Mouse (Mus musculus) erythroblast, adult 5-6 weeks (primary cell): ENCODE data around the gene Ankrd33. TPM values are rescaled to one million over a fixed set of nuclear protein-coding genes. Genes with fewer than 3 reads are reported as not detected.
"Not testable (repeated sequence)": the region's sequence is repeated elsewhere in the genome, so short reads cannot be mapped to it uniquely, and the experiment has no call there.

ENCODE experiments used
- ATAC-seq: replicated peaks from 2 replicates; pipeline ENCODE4 v1.8.0; 2016; ENCODE audit warnings: moderate number of reproducible peaks, mild to moderate bottlenecking, moderate TSS enrichment, inconsistent platforms; ENCODE audit not compliant: poor library complexity, low FRiP score, severe bottlenecking
- total RNA-seq, 2 experiments: library from RNA; stranded (forward) in 1 of 2; stranded (reverse) in 1 of 2; fragments of 150-400 nt in 1 of 2; fragments of 200-764, 138-1000 nt in 1 of 2; gene quantifications; 2 replicates each; pipeline versions ENCODE4 v1.2.3 to v1.2.4; 2015 to 2017; ENCODE audit warnings: low replicate concordance in 2 of 2

Ankrd33 gene
- total RNA-seq, 2 experiments from 2014 or later, result not detected

DNA sequence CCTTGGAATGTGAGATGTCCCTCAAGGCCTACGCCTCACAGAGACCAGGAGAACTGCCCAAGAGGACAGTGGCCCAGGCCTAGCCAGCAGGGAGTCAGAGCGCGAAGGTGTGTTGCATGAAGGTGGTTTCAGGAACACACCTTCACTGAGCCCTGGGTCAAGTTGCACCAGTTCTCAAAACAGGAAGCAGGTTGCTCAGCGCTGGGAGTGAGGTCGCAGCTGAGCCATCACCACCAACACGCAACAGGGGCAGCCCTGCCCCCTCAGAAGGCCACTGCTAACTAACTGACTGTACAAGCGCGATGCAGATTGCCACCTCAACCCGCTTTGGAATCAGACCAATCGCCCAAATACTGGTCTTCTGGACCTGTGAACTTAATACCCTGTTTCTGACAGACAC lies 31.1 kb upstream of the Ankrd33 start:
- ATAC-seq, result no peak

DNA sequence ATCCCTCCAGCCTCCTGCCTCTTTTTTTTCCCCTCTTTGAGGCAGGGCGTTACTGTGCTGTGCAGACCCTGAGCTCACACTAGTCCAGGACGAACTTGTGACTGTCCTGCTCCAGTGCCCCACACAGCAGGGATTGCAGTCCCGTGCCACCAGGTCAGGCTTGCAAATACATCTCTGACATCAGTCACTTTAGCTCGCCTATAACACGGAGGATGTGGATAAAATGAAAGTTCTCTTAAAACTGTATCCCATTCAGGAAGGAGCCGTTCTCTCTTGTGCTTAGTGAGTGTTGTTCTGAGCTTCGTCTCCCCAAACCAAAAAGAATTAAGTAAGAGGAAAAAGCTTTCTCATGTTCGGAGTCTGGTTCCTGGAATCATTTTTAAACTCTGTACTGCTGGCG lies 29.1 kb upstream of the Ankrd33 start:
- no peak for ATAC-seq

DNA sequence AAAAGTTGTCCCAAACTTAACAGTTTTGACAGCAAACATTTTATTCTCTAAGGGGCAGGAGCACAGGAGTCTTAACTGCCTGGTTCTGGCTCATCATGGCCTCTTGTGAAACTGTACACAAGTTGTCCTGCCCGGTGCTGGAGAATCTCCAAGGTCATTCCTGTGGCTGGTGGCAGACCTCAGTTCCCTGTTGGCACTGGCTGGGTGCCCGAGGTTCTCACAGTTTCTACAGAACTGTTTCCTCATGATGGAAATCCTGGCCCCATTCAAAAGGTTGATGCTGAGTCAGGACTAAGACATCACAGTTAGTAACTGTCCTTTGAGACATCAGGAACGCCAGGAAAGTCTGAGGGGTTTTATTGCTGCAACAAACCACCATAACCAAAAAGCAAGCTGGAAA lies 28.6 kb upstream of the Ankrd33 start:
- ATAC-seq, result no peak

DNA sequence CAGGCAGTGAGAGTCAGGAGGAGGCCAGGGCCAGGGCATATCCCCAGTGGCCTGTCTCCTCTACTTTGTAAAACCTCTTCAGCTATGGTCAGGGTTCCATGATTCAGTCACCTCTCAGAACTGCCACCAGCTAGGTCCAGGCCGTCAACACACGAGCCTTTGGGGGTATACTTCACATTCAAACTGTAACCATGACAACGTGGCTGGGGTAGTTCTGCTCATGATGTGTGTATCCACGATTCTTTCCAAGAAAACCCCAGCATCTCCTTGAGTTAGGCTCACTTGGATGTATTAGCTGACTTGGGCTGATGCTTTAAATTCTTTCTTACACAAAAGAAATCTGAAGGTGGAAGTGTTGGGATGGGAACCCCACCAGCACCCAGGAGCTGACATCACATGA lies 27.3 kb upstream of the Ankrd33 start:
- ATAC-seq, result no peak

DNA sequence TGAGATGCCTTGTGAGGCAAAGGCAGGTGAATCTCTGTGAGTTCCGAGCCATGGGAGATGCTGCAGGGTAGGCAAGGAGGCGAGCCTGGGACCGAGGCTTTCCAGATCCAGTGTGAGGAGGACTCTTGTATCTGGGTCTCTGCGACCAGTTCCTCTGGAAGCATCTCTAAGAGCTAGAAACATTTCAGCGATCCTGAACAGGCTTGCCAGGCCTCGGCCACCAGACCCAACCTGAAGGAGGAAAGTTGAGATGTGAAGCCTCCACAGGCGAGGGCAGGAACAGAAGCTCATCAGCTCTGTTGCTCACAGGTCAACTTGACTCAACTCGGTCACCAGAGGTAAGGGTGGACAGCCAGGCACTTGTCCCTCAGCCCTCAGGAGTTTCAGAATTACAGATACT lies 24.0 kb upstream of the Ankrd33 start:
- ATAC-seq, result no peak

DNA sequence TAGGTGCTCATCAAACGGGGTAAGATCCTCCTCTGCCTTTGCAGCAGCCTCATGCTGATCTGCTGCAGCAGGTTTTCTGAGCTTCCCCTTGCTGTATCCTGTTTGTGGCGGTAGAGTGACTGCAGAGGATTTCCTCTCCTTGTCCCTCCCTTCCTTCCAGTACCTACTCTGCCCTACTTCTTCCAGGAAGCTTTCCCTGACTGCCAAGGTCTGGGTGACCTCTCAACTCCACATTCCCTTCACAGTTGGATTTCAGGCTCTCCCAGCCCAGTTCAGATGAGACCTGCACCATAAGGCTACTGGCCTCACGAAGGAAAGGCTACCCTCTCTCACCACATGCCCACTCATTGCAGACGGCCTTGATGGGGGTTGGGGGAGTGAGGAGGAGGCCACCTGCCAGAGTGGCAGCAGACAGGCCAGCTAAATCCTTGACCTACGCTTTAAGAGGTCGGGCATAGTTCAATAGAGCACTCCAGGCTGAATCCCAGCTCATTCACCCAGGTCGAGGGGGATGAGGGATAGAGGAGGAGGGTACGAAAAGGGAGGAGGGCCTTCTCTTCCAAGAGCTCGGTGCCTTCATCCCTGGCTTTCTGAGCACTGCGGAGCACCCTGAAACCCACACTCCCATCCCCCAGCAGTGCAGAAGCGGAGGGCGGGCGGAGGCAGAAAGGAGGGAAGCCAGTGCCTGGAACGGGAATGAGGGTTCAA lies 23.3 kb upstream of the Ankrd33 start:
- ATAC-seq, result no peak

DNA sequence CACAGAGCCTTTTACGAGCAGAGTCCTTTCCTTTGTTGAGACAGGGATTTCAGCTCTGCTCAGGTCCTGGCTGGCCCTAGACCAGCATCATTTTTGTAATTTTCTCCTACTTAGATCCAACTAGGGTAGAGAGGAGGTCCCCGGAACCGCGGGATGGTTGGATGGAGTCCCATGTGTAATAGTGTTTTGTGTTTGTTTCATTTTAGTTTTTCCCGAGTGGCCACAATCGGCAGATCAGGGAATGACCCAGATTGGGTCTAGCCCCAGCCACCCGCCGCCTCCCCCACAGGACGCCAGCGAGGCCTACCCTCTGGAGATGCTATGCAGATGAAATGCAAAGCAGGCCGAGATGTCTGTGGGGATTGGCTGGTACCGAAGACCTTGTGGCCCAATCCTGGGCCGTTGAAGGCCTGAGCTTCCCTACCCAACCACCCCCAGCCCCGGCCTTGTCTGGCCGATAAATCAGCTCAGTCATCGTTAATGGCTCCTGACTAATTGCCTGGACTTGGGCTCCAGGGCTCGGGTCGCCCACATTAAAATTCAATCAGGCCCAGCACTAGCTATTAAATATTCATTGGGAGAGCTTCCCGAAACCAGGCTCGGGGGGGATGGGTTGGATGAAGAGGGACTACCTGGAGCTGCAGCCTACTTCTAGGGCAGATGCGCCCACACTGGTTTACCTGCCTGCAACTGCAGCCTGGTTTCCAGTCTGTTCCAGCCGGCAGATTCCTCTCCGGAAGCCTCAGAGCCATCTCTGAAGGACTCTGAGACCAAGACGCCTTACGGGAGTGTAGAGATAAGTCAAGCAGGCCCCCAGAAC lies 22.5 kb upstream of the Ankrd33 start:
- ATAC-seq, result no peak

DNA sequence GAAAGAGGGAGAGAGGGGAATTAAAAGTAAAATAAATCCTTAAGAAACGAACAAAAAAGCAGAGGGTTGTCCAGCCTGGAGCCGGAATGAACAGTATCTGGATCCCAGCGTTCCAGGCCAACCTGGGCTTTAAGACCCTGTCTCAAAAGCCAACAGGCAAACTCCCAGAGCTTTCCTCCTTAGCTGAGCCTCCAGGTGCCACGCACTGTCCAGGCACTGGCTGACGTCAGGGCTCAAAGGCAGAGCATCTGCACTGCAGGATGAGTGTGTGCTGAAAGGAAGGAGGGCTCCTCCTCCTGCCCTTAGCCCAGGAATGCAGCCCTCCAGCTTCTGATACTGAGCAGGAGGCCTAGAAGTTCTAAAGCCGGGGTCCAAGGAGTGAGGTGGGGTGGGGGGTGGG lies 21.6 kb upstream of the Ankrd33 start:
- ATAC-seq, result no peak

DNA sequence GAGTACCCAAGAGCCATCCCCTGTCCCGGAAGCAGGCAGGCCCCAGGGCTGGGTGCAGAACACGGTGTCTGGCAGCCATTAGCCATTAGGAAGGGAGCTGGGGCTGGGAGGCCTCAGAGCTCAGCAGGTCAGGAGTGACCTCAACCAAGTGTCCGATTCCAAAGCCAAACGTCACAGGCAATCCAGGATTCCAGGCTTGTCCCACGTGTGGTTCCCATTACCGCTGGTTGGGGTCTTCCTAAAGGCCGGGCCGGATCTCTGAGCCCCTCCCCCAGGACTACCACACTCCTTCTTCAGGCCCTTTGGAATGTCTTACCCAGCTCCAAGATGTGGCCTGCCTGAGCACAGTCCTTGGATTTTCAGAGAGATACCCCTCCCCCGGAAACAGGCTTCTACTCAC lies 20.6 kb upstream of the Ankrd33 start:
- ATAC-seq, result no peak

DNA sequence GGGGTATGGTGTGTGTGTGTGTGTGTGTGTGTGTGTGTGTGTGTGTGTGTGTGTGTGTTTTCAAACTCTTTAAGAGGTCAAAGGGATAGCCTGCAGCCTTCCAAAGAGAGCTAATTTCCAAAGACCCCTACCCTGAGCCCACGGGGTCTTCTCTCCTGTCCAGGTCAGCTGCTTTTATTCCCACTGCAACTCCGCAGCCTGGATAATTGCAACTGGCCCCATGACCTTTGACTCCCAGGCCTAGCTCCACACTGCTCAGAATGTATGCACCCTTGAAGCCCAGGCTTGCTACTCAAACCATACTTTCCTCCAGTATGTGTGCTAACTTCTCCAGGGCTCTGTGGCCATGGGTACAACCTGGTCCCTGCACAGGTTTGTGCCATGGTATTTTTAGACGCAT lies 20.2 kb upstream of the Ankrd33 start:
- ATAC-seq, result no peak

DNA sequence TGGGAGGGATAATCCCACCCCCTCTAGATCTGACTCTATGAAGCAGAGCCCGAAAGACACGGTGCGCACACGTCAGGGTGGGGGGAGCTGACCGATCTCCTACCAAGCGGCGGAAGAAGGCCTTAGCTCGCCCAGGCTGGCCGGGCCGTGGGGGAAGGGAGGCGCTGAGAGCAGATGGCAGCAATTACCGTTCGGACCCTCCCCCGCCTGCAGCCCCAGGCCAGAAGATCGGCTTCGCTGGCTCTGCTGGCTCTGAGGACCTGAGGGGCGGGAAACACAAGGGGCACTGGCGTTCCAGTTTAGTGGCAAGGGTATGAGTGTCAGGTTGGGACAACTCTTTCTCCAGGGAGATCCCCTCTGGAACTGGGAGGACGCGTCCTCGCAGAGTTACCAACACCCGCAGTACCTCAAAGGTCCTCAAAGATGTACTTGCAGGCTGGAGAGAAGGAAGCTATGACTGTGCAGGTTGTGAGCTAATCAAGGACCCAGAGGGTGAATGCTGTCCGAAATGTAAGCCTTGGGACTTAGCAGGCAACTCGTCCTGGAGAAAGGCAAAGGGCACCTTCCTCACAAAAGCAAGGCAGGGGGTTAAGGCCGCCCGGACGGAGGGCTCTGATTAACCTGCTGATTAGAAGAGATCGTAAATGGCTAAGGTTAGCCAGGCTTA lies 17.4 kb upstream of the Ankrd33 start:
- ATAC-seq, result no peak

DNA sequence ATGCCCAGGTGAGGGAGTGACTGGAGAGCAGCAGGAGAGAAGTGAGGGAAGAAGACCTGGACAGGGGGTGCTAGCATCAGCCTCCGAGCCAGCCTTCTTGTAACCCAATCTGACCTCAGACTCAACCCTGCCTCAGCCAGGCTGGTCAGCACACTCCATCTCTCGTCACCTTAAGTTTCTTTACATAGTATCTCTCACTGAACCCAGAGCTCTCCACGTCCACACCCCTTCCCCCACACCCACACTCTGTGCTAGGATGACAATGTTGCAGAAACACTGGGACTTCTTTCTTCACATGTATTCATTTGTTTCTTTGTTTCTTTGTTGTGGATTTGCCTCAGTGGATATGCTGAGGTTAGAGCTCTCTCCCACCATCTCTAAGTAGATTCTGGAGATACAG lies 14.6 kb upstream of the Ankrd33 start:
- ATAC-seq, result no peak

DNA sequence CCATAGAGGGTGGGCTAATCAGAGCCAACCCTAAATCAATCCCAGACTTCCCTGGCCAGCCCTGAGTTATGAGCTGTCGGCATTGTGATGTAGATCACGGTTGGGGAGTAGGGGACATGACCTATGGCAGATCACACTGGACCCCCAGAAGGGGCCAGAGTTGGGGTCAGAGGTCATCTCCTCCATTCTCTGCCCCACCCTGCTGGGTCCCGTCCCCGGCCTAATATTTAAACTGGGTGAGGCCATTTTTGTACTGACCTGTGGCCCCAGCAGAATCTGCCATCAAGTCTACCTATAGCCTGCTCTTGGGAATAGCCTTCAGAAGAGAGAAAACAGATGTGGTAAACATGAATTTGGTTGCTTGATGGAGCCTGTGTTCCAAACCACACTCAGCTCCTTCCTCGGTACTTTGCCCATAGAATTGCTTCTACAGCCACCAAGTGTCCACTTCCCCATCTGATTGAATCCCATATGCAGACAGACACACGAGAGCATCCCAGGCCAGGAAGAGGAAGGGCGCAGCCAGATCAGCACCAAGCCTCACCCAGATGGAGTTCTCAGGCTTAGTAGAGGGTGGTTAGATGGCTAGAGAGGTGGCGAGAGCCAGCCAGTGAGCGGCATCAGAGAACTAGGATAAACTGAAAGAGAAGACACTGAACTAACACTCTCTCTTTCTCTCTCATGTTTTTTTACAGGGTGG lies 11.8 kb upstream of the Ankrd33 start:
- ATAC-seq, result no peak

DNA sequence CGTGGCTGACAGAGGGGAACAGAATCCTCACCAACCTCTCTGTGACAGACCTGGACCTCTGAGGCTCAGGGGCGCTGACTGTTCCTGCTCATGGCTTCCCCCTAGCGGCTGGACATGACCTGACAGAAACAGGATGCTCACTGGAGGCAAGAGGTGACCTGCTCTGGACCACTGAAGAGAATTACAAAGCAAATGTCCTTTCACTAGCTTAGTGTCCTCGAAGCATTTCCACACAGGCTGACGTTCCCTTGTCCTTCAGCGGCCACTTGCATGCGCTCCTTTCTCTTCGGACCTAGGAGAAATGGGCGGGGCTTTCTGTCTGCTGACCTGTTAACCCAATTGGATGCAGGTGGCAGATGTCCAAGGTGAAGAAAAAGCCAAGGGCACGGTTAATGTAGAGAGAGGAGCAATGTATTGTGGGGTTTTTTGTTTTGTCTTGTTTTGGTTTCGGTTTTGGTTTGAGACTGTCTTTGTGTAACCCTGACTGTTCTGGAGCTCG lies 10.0 kb upstream of the Ankrd33 start:
- peak; percentile 64; the same call in 1 of the 2 replicates for ATAC-seq

DNA sequence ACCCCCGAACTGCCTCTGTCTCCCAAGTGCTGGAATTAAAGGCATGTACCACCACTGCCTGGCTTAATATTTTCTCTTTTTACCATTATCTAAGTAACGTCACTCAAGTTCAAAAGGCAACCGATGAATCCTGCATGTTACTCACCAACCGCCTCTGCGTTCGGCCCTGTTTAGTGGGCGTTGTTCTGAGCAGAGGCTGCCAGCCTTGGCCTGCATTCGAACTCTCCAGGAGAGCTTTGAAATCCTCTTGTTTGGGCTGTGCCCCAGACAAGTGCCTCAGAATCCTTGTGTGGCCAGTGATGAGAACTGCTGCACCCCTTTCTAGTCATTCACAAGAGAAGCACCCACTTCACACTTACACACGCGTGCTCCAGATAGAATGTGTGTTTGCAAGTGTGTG lies 9.5 kb upstream of the Ankrd33 start:
- ATAC-seq, result no peak

DNA sequence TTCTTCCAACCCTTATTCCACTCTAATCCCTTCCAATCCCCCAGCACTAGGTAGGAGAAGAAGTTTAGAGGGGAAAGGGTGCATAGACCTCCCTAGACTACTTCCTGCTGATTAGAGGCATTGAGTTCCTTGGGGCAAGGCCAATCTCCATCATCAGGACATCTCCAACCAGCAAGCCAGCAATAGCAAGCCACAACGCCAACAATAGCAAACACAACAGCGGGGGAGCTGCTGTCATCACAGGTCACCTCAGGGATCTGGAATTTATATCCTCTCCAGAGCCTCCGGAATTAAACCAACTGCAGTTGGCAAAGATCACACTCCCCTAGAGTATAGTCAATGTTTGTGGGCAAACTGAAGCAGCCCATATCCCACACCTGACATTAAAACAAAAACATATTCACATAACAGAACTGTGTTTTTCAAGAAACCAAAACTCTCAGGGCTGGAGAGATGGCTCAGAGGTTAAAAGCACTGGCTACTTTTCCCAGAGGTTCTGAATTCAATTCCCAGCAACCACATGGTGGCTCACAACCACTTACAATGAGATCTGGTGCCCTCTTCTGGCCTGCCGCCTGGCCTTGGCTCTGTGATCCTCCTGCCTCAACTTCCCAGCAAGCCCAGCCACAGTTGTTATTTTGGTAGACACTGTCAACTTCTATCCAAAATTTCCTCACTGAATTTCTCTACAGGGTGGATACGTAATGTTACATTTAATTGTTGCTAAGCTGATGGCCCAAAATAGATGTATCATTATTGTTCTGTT lies 7.5 kb upstream of the Ankrd33 start:
- no peak for ATAC-seq

DNA sequence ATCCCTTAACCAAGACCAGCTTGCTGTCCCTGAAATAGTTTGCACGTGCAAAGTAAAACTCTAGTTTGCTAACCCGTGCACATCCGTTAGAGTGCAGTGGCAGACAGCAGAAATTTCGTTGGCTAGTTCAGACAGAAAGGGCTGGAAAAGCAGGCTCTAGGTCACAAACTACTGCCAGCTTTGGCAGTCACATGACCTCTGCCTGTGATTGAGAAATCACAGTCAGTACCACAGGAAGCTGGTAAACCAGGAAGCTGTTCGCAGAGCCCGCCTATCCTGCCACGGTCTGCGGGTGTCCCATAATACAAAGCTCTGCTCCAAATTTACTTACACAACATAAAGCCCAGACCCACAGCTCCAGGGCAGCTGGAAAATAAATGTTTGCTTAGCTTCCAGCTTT lies 2.4 kb upstream of the Ankrd33 start:
- ATAC-seq, result no peak

DNA sequence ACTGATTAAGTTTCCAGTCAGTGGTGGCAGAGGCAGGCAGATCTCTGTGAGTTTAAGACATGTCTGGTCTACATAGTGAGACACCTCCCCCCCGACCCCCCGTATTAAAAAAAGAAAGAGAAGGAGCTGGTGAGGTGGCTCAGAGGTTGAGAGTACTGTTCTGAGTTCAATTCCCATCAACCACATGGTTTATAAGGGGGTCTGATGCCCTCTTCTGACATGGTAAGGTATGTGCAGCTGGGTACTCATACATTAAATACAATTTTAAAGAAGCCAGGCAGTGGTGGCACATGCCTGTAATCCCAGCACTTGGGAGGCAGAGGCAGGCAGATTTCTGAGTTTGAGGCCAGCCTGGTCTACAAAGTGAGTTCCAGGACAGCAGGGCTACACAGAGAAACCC lies 1.8 kb upstream of the Ankrd33 start:
- not testable (repeated sequence) for ATAC-seq

DNA sequence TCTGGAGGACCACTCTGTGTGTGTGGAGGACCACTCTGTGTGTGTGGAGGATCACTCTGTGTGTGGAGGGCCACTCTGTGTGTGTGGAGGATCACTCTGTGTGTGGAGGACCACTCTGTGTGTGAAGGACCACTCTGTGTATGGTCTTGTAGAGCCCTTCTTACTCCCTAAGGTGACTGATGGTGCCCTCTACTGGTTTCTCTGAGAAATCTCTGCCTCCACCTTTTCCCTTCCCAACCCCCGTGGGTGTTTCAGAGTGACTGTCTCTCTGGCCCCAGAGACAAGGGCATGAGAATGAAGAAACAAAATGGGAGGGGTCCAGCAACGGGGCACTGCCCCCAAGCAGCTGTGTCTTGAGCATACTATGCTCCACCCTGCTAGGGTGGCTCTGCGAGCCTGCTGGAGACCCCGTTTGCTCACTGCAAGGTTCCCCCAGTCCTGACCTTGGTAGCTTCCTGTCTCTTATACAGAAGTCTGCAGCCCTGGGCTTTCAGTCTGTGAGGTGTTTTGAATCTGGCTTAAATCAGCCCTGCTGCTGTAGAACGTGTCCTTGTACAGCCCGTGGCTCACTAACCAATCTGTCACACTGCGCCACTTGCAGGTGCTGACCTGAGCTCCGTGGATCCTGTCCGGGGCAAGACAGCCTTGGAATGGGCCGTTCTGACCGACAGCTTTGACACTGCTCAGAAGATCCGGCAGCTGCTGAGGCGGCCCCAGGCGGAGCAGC lies 3.0 kb downstream of the Ankrd33 start:
- 0 out of 2 replicates have a peak, but pooled peaks have one; percentile 40 for ATAC-seq
